Mouse (Mus musculus) urinary bladder, postnatal 14 days (tissue): ENCODE data around the gene Anks3.

Experiments
- DNase-seq: peaks from one replicate; pipeline ENCODE4 v3.0.0; 2021; ENCODE audit warnings: low spot score

The Anks3 gene

GRCm38 (mm10) chr16:4927967-4928366 lies 36.0 kb downstream of the Anks3 start:
- DNase-seq, result no peak

DNA sequence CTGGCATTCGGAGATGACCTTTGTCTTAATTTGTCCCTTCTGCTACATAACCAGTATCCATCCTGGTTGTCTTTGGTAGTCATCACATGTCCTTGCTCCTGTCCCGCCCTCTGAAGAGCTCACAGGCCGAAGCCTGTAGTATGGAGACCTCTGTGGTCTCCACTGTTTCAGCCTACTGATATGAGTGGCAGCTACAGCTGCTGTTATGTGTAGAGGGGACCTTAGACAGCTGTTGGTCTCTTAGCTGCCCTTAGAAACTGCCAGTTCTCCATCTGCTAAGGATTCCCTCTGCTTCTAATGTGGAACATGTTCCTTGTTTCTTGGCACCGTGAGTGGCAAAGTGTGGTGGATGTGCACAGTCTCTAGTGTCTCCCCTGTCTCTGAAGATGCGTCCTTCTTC lies 40.0 kb downstream of the Anks3 start:
- DNase-seq, result no peak

- no peak for DNase-seq
Observed at GRCm38 (mm10) chr16:4922481-4922880, 41.5 kb downstream of the Anks3 start.

- DNase-seq, result no peak
Observed at GRCm38 (mm10) chr16:4920556-4920955, 43.4 kb downstream of the Anks3 start.

- no peak for DNase-seq
Observed at GRCm38 (mm10) chr16:4916608-4917007, 47.4 kb downstream of the Anks3 start.

GRCm38 (mm10) chr16:4915931-4916330 lies 48.1 kb downstream of the Anks3 start:
- DNase-seq, result no peak

DNA sequence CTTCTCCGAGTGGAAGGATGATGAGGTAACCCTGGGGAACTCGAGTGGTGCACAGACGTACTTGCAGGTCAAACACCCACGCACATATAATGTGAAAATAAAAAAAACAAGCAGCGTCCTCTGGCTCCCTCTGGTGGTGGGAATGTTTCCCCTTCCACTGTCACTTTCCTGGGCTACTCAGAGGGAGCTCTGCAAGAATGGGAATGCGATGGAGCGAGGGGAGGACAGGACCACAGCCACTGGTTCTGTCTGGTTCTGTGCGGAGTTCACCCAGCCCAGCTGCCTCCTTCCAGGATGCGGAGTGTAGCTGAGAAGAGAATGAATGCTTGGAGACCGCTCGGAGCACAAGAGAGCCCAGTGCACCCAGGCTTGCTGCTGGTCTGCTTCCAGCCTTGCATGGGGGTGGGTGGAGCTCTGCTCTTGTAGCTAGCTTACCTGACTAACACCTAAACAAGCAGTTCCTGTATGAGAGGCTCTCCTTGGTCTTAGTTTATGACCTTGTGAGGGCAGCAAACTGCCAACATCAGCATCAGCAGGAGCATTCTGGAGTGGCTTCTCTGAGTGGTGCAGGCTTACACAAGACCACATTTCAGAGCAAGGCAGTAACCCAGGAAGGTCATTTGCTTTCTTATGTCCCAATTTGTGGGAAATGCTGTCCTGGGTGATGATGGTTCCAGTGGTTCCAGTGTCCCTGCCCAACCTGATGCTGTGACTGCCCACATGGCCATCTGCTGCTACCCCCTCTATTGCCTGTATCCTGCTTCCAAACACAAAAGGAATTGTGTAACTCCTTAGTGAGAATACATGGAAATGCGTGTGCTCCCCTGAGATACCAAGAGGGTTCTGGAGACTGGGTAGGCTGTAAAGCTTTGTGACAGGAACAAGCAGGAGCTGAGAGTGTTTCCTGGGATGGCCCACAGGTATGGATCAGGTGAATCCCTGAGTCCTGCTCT lies 49.9 kb downstream of the Anks3 start:
- peak; percentile 87 for DNase-seq

DNA sequence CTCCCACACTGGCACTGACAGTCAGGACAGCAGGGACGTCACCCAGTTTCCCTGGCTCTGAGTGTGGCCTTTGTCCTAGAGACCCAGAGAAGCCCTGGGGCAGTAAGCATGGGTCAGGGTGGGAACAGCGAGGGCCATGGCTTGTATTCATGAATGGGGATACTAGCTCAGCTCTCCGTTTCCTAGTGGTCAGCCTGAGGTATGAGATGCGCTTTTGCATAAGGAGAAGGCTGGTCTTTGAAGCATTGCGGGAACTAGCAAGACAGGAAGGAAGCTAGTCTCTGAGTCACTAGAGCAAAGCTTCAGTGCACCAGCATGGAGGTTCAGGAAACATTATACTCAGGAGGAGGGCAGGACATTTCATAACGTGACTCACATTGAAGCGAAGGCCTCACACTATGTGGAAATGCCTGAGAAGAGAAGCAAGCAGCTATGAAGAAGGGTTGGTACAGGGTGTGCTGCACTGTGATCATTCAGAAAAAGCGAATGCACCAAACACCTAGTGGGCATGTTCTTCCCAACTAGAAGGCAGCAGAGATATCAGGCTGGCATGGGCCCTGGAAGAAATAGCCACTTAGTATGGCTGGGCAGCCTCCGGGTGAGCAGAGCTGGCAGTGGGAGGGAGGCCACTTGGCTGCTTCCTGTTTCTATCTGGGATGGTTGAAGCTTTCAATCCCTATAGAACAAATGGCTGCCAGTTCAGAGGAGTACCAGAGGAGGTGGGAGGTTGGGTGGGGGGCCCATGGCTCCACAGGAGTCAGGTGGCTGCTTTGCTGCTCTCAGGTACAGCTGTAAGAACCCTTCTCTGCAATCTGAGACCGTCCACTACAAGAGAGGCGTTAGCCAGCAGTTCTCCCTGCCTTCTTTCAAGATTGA lies 50.9 kb downstream of the Anks3 start:
- DNase-seq, result no peak

- DNase-seq, result no peak
Observed at GRCm38 (mm10) chr16:4912074-4912648, 51.8 kb downstream of the Anks3 start.

DNA sequence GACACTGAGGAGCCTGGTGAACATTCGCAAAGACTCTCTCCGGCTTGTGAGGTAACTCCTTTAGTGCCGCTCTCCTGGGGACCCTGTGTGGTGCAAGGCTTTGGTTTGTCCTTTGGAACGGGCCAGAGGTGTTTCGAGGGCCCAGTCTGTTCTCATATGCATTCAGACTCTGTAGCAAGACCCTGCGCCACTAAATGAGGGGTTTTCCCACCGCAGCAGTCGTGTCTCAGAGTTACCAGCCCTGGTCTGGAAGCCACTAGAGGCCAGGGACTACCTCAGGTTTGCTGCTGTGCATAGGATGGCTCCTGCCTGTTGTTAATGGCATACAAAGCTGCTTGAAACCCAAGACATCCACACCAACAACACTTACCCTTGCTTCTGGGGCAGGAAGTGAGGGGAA lies 53.2 kb downstream of the Anks3 start:
- no peak for DNase-seq

DNA sequence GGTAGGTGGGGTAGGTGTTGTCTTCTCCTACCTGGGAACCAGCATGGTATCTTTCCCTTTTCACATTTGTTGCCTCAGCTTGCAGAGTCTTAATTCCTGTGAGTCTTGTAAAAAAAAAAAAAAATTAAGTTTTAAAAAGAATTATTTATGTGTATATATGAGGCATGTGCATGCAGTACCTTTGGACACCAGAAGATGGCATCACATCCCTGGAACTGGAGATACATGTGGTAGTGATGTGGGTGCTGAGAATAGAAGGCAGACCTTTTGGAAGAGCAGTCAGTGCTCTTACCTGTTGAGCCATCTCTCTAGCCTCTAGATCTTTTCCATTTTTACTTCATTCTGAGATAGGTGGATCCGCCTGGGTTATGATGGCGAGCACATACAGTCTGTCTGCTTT lies 54.3 kb downstream of the Anks3 start:
- DNase-seq, result no peak

DNA sequence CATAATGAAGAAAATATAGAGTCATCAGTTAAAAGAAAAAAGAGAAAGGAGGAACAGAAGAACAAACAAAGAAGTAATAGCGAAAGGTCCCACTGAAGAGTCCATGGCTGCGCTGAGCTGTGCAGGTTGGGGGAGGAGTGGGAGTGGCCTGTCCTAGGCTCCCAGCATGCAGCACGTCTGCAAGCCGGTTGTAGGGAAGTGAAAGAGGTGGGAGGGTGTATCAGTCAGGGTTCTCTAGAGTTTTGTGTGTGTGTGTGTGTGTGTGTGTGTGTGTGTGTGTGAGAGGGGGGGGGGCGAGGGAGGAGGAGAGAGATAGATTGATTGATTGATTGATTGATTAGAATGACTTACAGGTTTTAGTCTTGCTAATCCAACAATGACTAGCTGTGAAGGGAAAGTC lies 56.0 kb downstream of the Anks3 start:
- no peak for DNase-seq

DNA sequence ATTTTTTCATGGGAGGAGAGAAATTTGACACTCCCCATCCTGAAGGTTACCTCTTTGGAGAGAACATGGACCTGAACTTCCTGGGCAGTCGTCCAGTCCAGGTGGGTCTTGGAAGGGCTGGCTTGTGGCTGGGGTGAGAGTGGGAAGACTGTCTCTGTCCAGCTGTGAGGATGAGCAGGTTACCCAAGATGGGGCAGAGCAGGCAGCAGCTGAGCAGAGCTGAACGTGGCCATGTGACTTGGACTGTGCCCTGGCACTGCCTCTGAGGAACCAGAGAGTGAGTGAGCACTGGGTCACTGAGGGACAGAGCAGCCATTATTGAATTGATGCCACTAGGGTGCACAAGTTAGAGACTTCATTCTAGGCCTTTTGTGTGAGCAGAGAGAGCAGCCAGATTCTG lies 56.6 kb downstream of the Anks3 start:
- DNase-seq, result no peak

GRCm38 (mm10) chr16:4906559-4906958 lies 57.4 kb downstream of the Anks3 start:
- no peak for DNase-seq

DNA sequence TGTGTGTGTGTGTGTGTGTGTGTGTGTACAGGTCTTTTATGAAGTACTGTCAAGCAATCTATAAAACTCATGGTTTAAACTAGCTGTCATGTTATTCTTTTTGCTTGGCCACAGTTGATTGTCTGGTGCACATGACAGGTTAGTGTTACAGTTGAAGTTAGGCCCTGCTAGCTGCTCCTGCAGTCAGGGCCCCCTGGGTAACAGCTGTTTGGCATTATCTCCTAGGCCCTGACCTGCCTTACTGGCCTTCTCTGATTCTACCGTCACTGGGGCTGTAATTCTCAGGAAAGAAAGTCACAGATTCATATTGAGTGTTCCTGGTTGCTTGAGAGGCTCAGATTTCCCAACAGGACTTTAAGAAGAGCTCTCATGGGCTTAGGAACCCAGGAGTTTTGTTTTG lies 58.4 kb downstream of the Anks3 start:
- DNase-seq, result no peak

DNA sequence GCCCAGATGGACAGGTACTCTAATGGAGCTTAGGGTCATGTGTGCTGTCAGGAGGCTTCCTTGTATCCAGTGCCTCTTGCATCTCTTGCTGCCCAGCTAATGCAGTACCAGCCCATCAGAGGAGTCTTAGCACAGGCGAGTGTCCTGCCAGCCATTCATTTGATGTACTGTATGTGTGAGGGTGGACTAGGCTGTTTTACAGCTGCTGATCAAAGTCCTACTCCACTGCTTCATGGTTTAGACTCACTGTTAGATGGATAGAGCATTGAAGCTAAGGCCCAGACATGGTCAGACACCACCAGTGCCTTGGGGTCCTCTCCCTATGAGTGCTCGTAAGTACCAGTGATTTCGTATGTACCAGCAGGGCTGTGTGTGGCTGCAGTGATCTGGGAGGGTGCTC lies 59.1 kb downstream of the Anks3 start:
- DNase-seq, result no peak

DNA sequence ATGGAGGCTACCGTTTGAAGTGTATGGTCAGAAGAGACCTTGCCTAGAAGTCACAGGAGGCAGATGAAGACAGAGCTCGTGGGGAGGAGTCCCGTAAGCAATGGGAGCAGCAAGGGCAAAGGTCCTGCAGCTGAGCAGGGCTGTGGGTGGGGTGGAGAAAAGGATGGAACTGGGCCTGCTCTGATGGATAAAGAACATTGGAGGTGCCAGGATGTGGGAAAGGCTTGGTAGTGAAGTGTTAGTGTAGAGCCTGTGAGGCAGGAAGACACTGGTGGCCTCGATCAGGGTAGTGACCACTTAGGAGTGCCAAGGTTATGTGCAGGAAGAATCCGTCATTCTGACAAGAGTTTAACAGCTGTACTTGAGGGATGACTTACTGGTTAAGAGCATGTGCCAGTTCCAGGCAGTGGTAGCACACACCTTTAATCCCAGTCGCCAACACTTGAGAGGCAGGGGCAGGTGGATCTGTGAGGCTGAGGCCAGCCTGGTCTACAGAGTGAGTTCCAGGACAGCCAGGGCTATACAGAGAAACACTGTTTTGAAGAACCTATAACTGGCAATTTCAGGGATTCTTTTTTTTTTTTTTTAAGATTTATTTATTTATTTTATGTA lies 60.4 kb downstream of the Anks3 start:
- no peak for DNase-seq

DNA sequence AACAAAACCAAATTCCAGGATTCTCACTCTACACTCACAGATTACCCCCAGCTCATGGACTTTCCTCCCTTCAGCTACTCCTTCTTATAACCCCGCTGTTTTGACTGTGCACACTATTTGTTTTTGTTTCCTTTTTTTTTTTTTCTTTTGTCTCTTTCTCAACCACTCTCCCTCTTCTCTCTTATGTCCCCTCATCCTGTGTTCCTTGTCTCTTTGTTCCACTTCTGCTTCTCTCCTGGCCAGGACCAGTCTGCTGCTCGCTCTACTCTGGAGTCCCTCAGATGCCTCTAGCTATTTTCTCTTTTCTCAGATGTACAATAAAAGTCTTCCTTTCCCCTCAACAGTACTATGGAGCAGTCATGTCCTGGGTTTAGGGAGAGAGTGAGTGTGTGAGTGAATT lies 61.6 kb downstream of the Anks3 start:
- DNase-seq, result no peak

DNA sequence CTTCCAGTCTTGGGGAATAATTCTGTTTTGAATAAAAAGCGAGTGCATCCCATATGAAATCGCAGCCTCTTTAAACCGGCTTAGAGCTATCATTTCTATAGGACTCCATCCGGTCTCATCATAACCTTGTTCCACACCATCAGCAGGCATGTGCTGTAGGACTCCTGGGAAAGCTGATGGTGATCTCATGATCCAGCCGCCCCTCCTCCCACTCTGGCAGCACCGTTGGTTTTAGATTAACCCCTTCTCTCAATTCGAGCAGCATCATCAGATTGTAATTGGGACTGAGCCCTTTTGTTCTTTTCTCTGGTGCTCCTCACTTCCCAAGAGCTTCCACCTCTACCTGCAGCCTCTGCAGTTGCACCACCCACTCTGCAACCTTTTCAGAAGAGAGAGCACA lies 62.8 kb downstream of the Anks3 start:
- DNase-seq, result no peak

GRCm38 (mm10) chr16:4899711-4900110 lies 64.3 kb downstream of the Anks3 start:
- no peak for DNase-seq

GRCm38 (mm10) chr16:4898881-4899280 lies 65.1 kb downstream of the Anks3 start:
- DNase-seq, result no peak

GRCm38 (mm10) chr16:4897146-4897730 lies 66.8 kb downstream of the Anks3 start:
- no peak for DNase-seq
